Mouse (Mus musculus) thymus, adult 2 months (tissue): Measurements from ENCODE around the gene Sstr3. TPM values are rescaled to one million over a fixed set of nuclear protein-coding genes. Genes with fewer than 3 reads are reported as not detected.

Experiments used
- DNase-seq: peaks from one replicate; pipeline ENCODE4 v3.0.0; 2021
- H3K27ac ChIP-seq: fragments of 200-500 bp; 2 replicates; pipeline ENCODE4 v1.5.1; 2012; ENCODE audit warnings: low read length, control low read depth; ENCODE audit not compliant: control insufficient read depth, insufficient read depth
- H3K27me3 ChIP-seq: fragments of 200-500 bp; 2 replicates; pipeline ENCODE4 v1.6.1; 2012; ENCODE audit warnings: mild to moderate bottlenecking, low read length, moderate library complexity, mixed read lengths; ENCODE audit not compliant: control insufficient read depth, insufficient read depth
- H3K36me3 ChIP-seq: fragments of 200-500 bp; 2 replicates; pipeline ENCODE4 v1.6.1; 2012; ENCODE audit warnings: mild to moderate bottlenecking, low read length, moderate library complexity; ENCODE audit not compliant: control insufficient read depth, insufficient read depth
- H3K4me1 ChIP-seq: fragments of 200-500 bp; replicated peaks from 2 replicates; pipeline ENCODE4 v1.6.1; 2012; ENCODE audit warnings: low read length; ENCODE audit not compliant: control insufficient read depth, insufficient read depth
- H3K4me3 ChIP-seq: fragments of 200-500 bp; 2 replicates; pipeline ENCODE4 v1.5.1; 2012; ENCODE audit warnings: mild to moderate bottlenecking, low read length, control low read depth, moderate library complexity; ENCODE audit not compliant: control insufficient read depth, insufficient read depth
- CTCF ChIP-seq: fragments of 200-500 bp; IDR thresholded peaks from 2 replicates; pipeline ENCODE4 v1.5.1; 2012; ENCODE audit warnings: mild to moderate bottlenecking, control low read depth, low read length, moderate library complexity, borderline replicate concordance; ENCODE audit not compliant: control insufficient read depth, poor library complexity, insufficient read depth; ENCODE audit errors: extremely low read depth
- POLR2A ChIP-seq: fragments of 200-500 bp; IDR thresholded peaks from 2 replicates; pipeline ENCODE4 v1.6.1; 2012; ENCODE audit warnings: mild to moderate bottlenecking, low read length, control low read depth, moderate library complexity; ENCODE audit not compliant: control insufficient read depth, poor library complexity, insufficient read depth; ENCODE audit errors: extremely low read depth
- WGBS: fragments of 180-500 bp; shearing (Covaris S2); methylation state at CpG from one replicate; pipeline ENCODE4 v1.1.7; 2018; 5-methylcytosine and 5-hydroxymethylcytosine counted together
- polyA plus RNA-seq: library from polyadenylated mRNA; depleted of rRNA; stranded (reverse); fragments of >200 nt; gene quantifications from 2 replicates; pipeline ENCODE4 v1.2.3, GENCODE M21; 2012

The Sstr3 gene
- polyA plus RNA-seq, 1 experiment = 1.6 TPM

GRCm38 (mm10) chr15:78527973-78528372 lies 16.5 kb downstream of the Sstr3 start:
- DNase-seq = peak; percentile 44
- 21% methylated on average over 7 of the region's 7 CpGs for WGBS
- no peak overlapping the region for H3K4me3 ChIP-seq
- no peaks in the 10 kb centered on the region for H3K36me3 ChIP-seq
- peaks cover 21% of the 10 kb centered on the region for H3K4me1 ChIP-seq
- no peak overlapping the region; the same call in 1 of the 2 replicates for H3K27ac ChIP-seq
- no peak for TF ChIP-seq POLR2A
- TF ChIP-seq CTCF = no peak
- H3K27me3 ChIP-seq = no peaks in the 10 kb centered on the region

GRCm38 (mm10) chr15:78524163-78524562 lies 20.3 kb downstream of the Sstr3 start:
- Histone ChIP-seq H3K36me3 (no peaks in the 10 kb centered on the region), H3K4me3 (no peak overlapping the region), H3K4me1 (peaks cover 17% of the 10 kb centered on the region), H3K27me3 (no peaks in the 10 kb centered on the region), H3K27ac (no peak overlapping the region)
- no peak for DNase-seq
- no peak for TF ChIP-seq CTCF
- no peak for TF ChIP-seq POLR2A
- 98% methylated on average over 5 of the region's 5 CpGs for WGBS

- Histone ChIP-seq H3K4me1 (peaks cover 13% of the 10 kb centered on the region), H3K27ac (no peak overlapping the region), H3K36me3 (no peaks in the 10 kb centered on the region), H3K4me3 (no peak overlapping the region), H3K27me3 (no peaks in the 10 kb centered on the region)
- TF ChIP-seq CTCF = no peak
- no peak for TF ChIP-seq POLR2A
- 58% methylated on average over 6 of the region's 6 CpGs for WGBS
- no peak for DNase-seq
Observed at GRCm38 (mm10) chr15:78521892-78522291, 22.6 kb downstream of the Sstr3 start.

GRCm38 (mm10) chr15:78521331-78521730 lies 23.2 kb downstream of the Sstr3 start:
- Histone ChIP-seq H3K36me3 (no peaks in the 10 kb centered on the region), H3K27me3 (no peaks in the 10 kb centered on the region), H3K27ac (no peak overlapping the region), H3K4me3 (no peak overlapping the region), H3K4me1 (peaks cover 15% of the 10 kb centered on the region)
- TF ChIP-seq POLR2A (no peak), CTCF (no peak)
- DNase-seq = no peak
- 92% methylated on average over 8 of the region's 8 CpGs for WGBS

- Histone ChIP-seq H3K4me1 (peaks cover 15% of the 10 kb centered on the region), H3K4me3 (no peak overlapping the region), H3K27ac (no peak overlapping the region), H3K36me3 (no peaks in the 10 kb centered on the region), H3K27me3 (no peaks in the 10 kb centered on the region)
- 72% methylated on average over 13 of the region's 13 CpGs for WGBS
- DNase-seq = no peak
- TF ChIP-seq CTCF (no peak), POLR2A (no peak)
Observed at GRCm38 (mm10) chr15:78520112-78520715, 24.3 kb downstream of the Sstr3 start.

GRCm38 (mm10) chr15:78518221-78518620 lies 26.3 kb downstream of the Sstr3 start:
- DNase-seq = peak; percentile 56
- Histone ChIP-seq H3K4me1 (peaks cover 17% of the 10 kb centered on the region), H3K27ac (peak overlapping the region; percentile 9; the same call in 1 of the 2 replicates), H3K4me3 (no peak overlapping the region), H3K36me3 (no peaks in the 10 kb centered on the region), H3K27me3 (no peaks in the 10 kb centered on the region)
- TF ChIP-seq POLR2A (no peak), CTCF (no peak)
- WGBS = 11% methylated on average over 7 of the region's 7 CpGs

GRCm38 (mm10) chr15:78515759-78516158 lies 28.7 kb downstream of the Sstr3 start:
- no peaks in the 10 kb centered on the region for H3K36me3 ChIP-seq
- no peak overlapping the region for H3K4me3 ChIP-seq
- H3K4me1 ChIP-seq = peaks cover 31% of the 10 kb centered on the region
- H3K27me3 ChIP-seq = no peaks in the 10 kb centered on the region
- TF ChIP-seq POLR2A = no peak
- no peak for TF ChIP-seq CTCF
- DNase-seq = no peak
- H3K27ac ChIP-seq = no peak overlapping the region
- 59% methylated on average over 6 of the region's 6 CpGs for WGBS
